Mouse (Mus musculus): ENCODE results near the gene Irf5.
A peak's percentile ranks its signal among the peaks of the same experiment; 100 is the strongest.

The Irf5 gene

GRCm38 (mm10) chr6:29526281-29527251, at the start of gene Irf5:
Irf5 (plus strand) TSS chr6:29526625.
- DNase-seq, result peak; percentile 95

GRCm38 (mm10) chr6:29482691-29483090, 43.7 kb upstream of the Irf5 start:
- DNase-seq, result no peak

GRCm38 (mm10) chr6:29484716-29485559, 41.5 kb upstream of the Irf5 start:
- peak; percentile 93 for DNase-seq

- DNase-seq, result no peak
These were observed 40.5 kb upstream of the Irf5 start for GRCm38 (mm10) chr6:29485951-29486350.

- DNase-seq, result peak; percentile 91
These were observed 32.3 kb upstream of the Irf5 start for GRCm38 (mm10) chr6:29494101-29494500.

GRCm38 (mm10) chr6:29496270-29496669, 30.2 kb upstream of the Irf5 start:
- peak; percentile 78 for DNase-seq

- DNase-seq, result no peak
These were observed 28.6 kb upstream of the Irf5 start for GRCm38 (mm10) chr6:29497791-29498190.

GRCm38 (mm10) chr6:29500177-29500576, 26.2 kb upstream of the Irf5 start:
- no peak for DNase-seq

- DNase-seq, result no peak
These were observed 25.6 kb upstream of the Irf5 start for GRCm38 (mm10) chr6:29500810-29501209.

- DNase-seq, result no peak
These were observed 24.8 kb upstream of the Irf5 start for GRCm38 (mm10) chr6:29501599-29501998.

GRCm38 (mm10) chr6:29505493-29505892, 20.9 kb upstream of the Irf5 start:
- DNase-seq, result no peak

- peak; percentile 80 for DNase-seq
These were observed 19.6 kb upstream of the Irf5 start for GRCm38 (mm10) chr6:29506834-29507233.

GRCm38 (mm10) chr6:29507447-29508309, 18.7 kb upstream of the Irf5 start, which contains the start of gene Kcp:
Kcp (minus strand) TSS chr6:29507952.
- DNase-seq, result peak; percentile 92

- peak; percentile 98 for DNase-seq
These were observed 17.3 kb upstream of the Irf5 start for GRCm38 (mm10) chr6:29509086-29509485.

GRCm38 (mm10) chr6:29513284-29513683, 13.1 kb upstream of the Irf5 start:
- peak; percentile 97 for DNase-seq

GRCm38 (mm10) chr6:29517139-29517538, 9.3 kb upstream of the Irf5 start:
- peak; percentile 96 for DNase-seq

GRCm38 (mm10) chr6:29522626-29523300, 3.7 kb upstream of the Irf5 start:
- peak; percentile 91 for DNase-seq

- DNase-seq, result peak; percentile 87
These were observed 3.0 kb upstream of the Irf5 start for GRCm38 (mm10) chr6:29523301-29524033.

GRCm38 (mm10) chr6:29524034-29524489, 2.4 kb upstream of the Irf5 start:
- peak; percentile 98 for DNase-seq

- DNase-seq, result no peak
These were observed 1.2 kb upstream of the Irf5 start for GRCm38 (mm10) chr6:29525256-29525655.

Measured in heart, adult 11 months (tissue).